30 mouse cellular contexts compared by ENCODE assay signal in genomic region chr2:27095178-27095577, GRCm38 (mm10). TPM values are rescaled to one million over a fixed set of nuclear protein-coding genes. Genes with fewer than 3 reads are reported as not detected.
DNase-seq lines count a peak whose midpoint lies in the region; ATAC-seq and TF ChIP-seq lines count a peak whose summit lies in the region.
"Had no signal": no experiment of that assay in that cellular context is flagged by ENCODE, and none has a peak within 500 bp of the region (broad histone marks: within the 10 kb centered on the region; RNA-seq: fewer than 3 reads in every experiment).

No protein-coding gene starts in this region.

- no peak for ATAC-seq in heart, embryonic 13.5 days (ENCODE audit: extremely low read depth, insufficient number of reproducible peaks, low FRiP score, low TSS enrichment)
- no peak for ATAC-seq in lung, embryonic 14.5 days (ENCODE audit: insufficient read depth)
- no peak for ATAC-seq in neural tube, embryonic 15.5 days (ENCODE audit: low FRiP score)
- ATAC-seq: forebrain, embryonic 15.5 days; hindbrain, postnatal 0 days; inflammation-experienced regulatory T-cells, adult 6 months; intestine, embryonic 16.5 days; Patski had no signal

- TF ChIP-seq POLR2A in lung, adult 2 months (IDR thresholded peaks at IDR 0.05; ENCODE audit: borderline replicate concordance, extremely low read depth, low read depth, low read length): no peak
- TF ChIP-seq POLR2A in olfactory bulb, adult 2 months (IDR thresholded peaks at IDR 0.05; ENCODE audit: insufficient read depth, low read depth, low read length): no peak

- WGBS in heart, embryonic 10.5 days: 87% methylated on average over 7 of the region's 7 CpGs
- WGBS in heart, embryonic 13.5 days: 84% methylated on average over 7 of the region's 7 CpGs
- 87% methylated on average over 7 of the region's 7 CpGs for WGBS in lung, embryonic 14.5 days
- 93% methylated on average over 7 of the region's 7 CpGs for WGBS in lung, adult 2 months
- 89% methylated on average over 7 of the region's 7 CpGs for WGBS in olfactory bulb, adult 2 months
- WGBS in neural tube, embryonic 15.5 days: 96% methylated on average over 7 of the region's 7 CpGs

- peaks cover 6% of the 10 kb centered on the region; the same call in 1 of the 2 replicates for H3K27me3 ChIP-seq in heart, embryonic 10.5 days (ENCODE audit: insufficient read depth, poor library complexity, severe bottlenecking)
- H3K27me3 ChIP-seq in heart, embryonic 13.5 days (replicated peaks): 0 out of 2 replicates have a peak, but pooled peaks cover 5% of the 10 kb centered on the region
- H3K27me3 ChIP-seq in lung, embryonic 14.5 days (ENCODE audit: insufficient read depth, low read length): no peaks in the 10 kb centered on the region
- no peaks in the 10 kb centered on the region for H3K27me3 ChIP-seq in neural tube, embryonic 15.5 days (replicated peaks)
- H3K27me3 ChIP-seq: embryonic facial prominence, embryonic 13.5 days; forebrain, embryonic 12.5 days; forebrain, embryonic 15.5 days had no signal

- no peaks in the 10 kb centered on the region for H3K9me3 ChIP-seq in heart, embryonic 10.5 days
- no peaks in the 10 kb centered on the region for H3K9me3 ChIP-seq in heart, embryonic 13.5 days
- no peaks in the 10 kb centered on the region for H3K9me3 ChIP-seq in lung, embryonic 14.5 days (ENCODE audit: low read depth, low read length)
- no peaks in the 10 kb centered on the region for H3K9me3 ChIP-seq in neural tube, embryonic 15.5 days (replicated peaks)
- H3K9me3 ChIP-seq: embryonic facial prominence, embryonic 10.5 days; embryonic facial prominence, embryonic 13.5 days; forebrain, embryonic 12.5 days; forebrain, embryonic 15.5 days; G1E had no signal

- peaks cover 45% of the 10 kb centered on the region for H3K4me1 ChIP-seq in heart, embryonic 10.5 days
- peaks cover 39% of the 10 kb centered on the region for H3K4me1 ChIP-seq in heart, embryonic 13.5 days
- H3K4me1 ChIP-seq in lung, embryonic 14.5 days (ENCODE audit: insufficient read depth): peaks cover 30% of the 10 kb centered on the region
- peaks cover 19% of the 10 kb centered on the region for H3K4me1 ChIP-seq in lung, adult 2 months (ENCODE audit: control insufficient read depth, insufficient read depth, low read length)
- peaks cover 39% of the 10 kb centered on the region for H3K4me1 ChIP-seq in olfactory bulb, adult 2 months (ENCODE audit: control insufficient read depth, insufficient read depth, low read length)
- peaks cover 23% of the 10 kb centered on the region for H3K4me1 ChIP-seq in neural tube, embryonic 15.5 days

- peak overlapping the region; percentile 86 for H3K27ac ChIP-seq in heart, embryonic 10.5 days
- H3K27ac ChIP-seq in heart, embryonic 13.5 days (replicated peaks): peak overlapping the region; percentile 69; the same call in 1 of the 2 replicates
- H3K27ac ChIP-seq in lung, embryonic 14.5 days (ENCODE audit: low read depth): 0 out of 2 replicates have a peak overlapping the region, but pooled peaks have one; percentile 71
- peak overlapping the region; percentile 98; the same call in 1 of the 2 replicates for H3K27ac ChIP-seq in olfactory bulb, adult 2 months (ENCODE audit: insufficient read depth, low read depth, low read length)
- H3K27ac ChIP-seq in neural tube, embryonic 15.5 days (replicated peaks): no peak overlapping the region
- H3K27ac ChIP-seq: embryonic facial prominence, embryonic 10.5 days; embryonic facial prominence, embryonic 13.5 days; forebrain, embryonic 12.5 days; forebrain, embryonic 15.5 days; hindbrain, embryonic 14.5 days; hindbrain, postnatal 0 days had no signal

- no peak overlapping the region for H3K9ac ChIP-seq in heart, embryonic 13.5 days
- H3K9ac ChIP-seq in lung, embryonic 14.5 days: no peak overlapping the region
- no peak overlapping the region for H3K9ac ChIP-seq in neural tube, embryonic 15.5 days (replicated peaks)
- H3K9ac ChIP-seq: embryonic facial prominence, embryonic 13.5 days; forebrain, embryonic 12.5 days; forebrain, embryonic 15.5 days; hindbrain, embryonic 14.5 days had no signal

- no peak overlapping the region for H3K4me3 ChIP-seq in heart, embryonic 10.5 days
- no peak overlapping the region for H3K4me3 ChIP-seq in heart, embryonic 13.5 days
- H3K4me3 ChIP-seq in lung, embryonic 14.5 days (ENCODE audit: low read depth, low read length): no peak overlapping the region
- H3K4me3 ChIP-seq in lung, adult 2 months (replicated peaks; ENCODE audit: extremely low read depth, low read depth, low read length): no peak overlapping the region
- no peak overlapping the region for H3K4me3 ChIP-seq in olfactory bulb, adult 2 months (ENCODE audit: insufficient read depth, low read depth, low read length)
- H3K4me3 ChIP-seq in neural tube, embryonic 15.5 days (replicated peaks): no peak overlapping the region
- H3K4me3 ChIP-seq: embryonic facial prominence, embryonic 10.5 days; embryonic facial prominence, embryonic 13.5 days; erythroblast, embryonic 14.5 days; forebrain, embryonic 12.5 days; forebrain, embryonic 15.5 days had no signal

- intact Hi-C loops in heart, postnatal 10 days (cut with DNase I): no loop called here

- no peak for DNase-seq in heart, embryonic 10.5 days (ENCODE audit: low spot score)
- DNase-seq in heart, postnatal 10 days: no peak
- no peak for DNase-seq in heart, adult 11 months
- DNase-seq in lung, embryonic 14.5 days: no peak
- no peak for DNase-seq in lung, adult 2 months
- DNase-seq: adrenal gland, adult 8-10 months; adrenal gland, postnatal 25 days; cerebellum, adult 11-12 months; cerebellum, adult 8-10 months; cerebellum, postnatal 10 days; cerebellum, postnatal 36 days; embryo, embryonic 11 days; gastrocnemius, postnatal 25 days; heart, postnatal 36 days had no signal

- H3K4me2 ChIP-seq in heart, embryonic 13.5 days: no peak overlapping the region
- no peak overlapping the region for H3K4me2 ChIP-seq in lung, embryonic 14.5 days
- no peak overlapping the region for H3K4me2 ChIP-seq in neural tube, embryonic 15.5 days
- H3K4me2 ChIP-seq: embryonic facial prominence, embryonic 13.5 days; forebrain, embryonic 12.5 days; forebrain, embryonic 15.5 days; hindbrain, embryonic 14.5 days had no signal

- no peak for TF ChIP-seq CTCF in lung, embryonic 14.5 days (IDR thresholded peaks at IDR 0.05; ENCODE audit: low read depth)
- no peak for TF ChIP-seq CTCF in lung, adult 2 months (IDR thresholded peaks at IDR 0.05; ENCODE audit: insufficient read depth, low read length)
- no peak for TF ChIP-seq CTCF in olfactory bulb, adult 2 months (IDR thresholded peaks at IDR 0.05; ENCODE audit: insufficient read depth, low read depth, low read length)

- no peaks in the 10 kb centered on the region for H3K36me3 ChIP-seq in heart, embryonic 10.5 days
- no peaks in the 10 kb centered on the region for H3K36me3 ChIP-seq in heart, embryonic 13.5 days
- H3K36me3 ChIP-seq in lung, embryonic 14.5 days (ENCODE audit: insufficient read depth): no peaks in the 10 kb centered on the region
- no peaks in the 10 kb centered on the region for H3K36me3 ChIP-seq in neural tube, embryonic 15.5 days
- H3K36me3 ChIP-seq: embryonic facial prominence, embryonic 10.5 days; embryonic facial prominence, embryonic 13.5 days; forebrain, embryonic 12.5 days; forebrain, embryonic 15.5 days; G1E had no signal

RNA-seq across cellular contexts. Expression of gene Adamtsl2, which starts 16.0 kb away (rescaled TPM):
- polyA plus RNA-seq in heart, embryonic 10.5 days (2016; fragmentation: Nextera tagmentation; extraction: Ambion mirVana): 9.7 and 13.5 TPM in 2 replicates
- 10 to 100 TPM in 1 of 2 experiments, 1 to 10 TPM in 1; 8.7 to 19.4 TPM for total RNA-seq in heart, postnatal 10 days (2021)
- 11.2 and 11.6 TPM in 2 replicates for polyA plus RNA-seq in heart, embryonic 13.5 days (2015; fragmentation: Nextera tagmentation; extraction: Ambion mirVana)
- polyA plus RNA-seq in lung, embryonic 14.5 days (2014; fragmentation: Nextera tagmentation; extraction: Ambion mirVana): 19.2 and 21.0 TPM in 2 replicates
- 50.7 and 73.0 TPM in 2 replicates for polyA plus RNA-seq in lung, adult 2 months (2012; rRNA removed)
- polyA plus RNA-seq in olfactory bulb, adult 2 months (2012; ENCODE audit: insufficient read depth, insufficient read length, low replicate concordance, missing spikeins): not detected in 2 replicates
- 7.2 and 7.7 TPM in 2 replicates for polyA plus RNA-seq in neural tube, embryonic 15.5 days (2015; fragmentation: Nextera tagmentation; extraction: Ambion mirVana)
- polyA plus RNA-seq: erythroblast, embryonic 14.5 days; G1E; inflammation-experienced regulatory T-cells, adult 6 months had no signal

RNA-seq across cellular contexts. Expression of gene Mymk, which starts 23.2 kb away (rescaled TPM):
- 0.09 TPM in 1 of 2 replicates, not detected in the other for polyA plus RNA-seq in heart, embryonic 10.5 days (2016; fragmentation: Nextera tagmentation; extraction: Ambion mirVana)
- total RNA-seq in heart, postnatal 10 days (2021): under 1 TPM in 1 of 2 experiments, not detected in 1; 0.22 TPM
- 0.41 and 1.2 TPM in 2 replicates for polyA plus RNA-seq in heart, embryonic 13.5 days (2015; fragmentation: Nextera tagmentation; extraction: Ambion mirVana)
- 0.17 and 0.18 TPM in 2 replicates for polyA plus RNA-seq in lung, embryonic 14.5 days (2014; fragmentation: Nextera tagmentation; extraction: Ambion mirVana)
- polyA plus RNA-seq in lung, adult 2 months (2012; rRNA removed): 0.19 and 0.32 TPM in 2 replicates
- not detected in 2 replicates for polyA plus RNA-seq in olfactory bulb, adult 2 months (2012; ENCODE audit: insufficient read depth, insufficient read length, low replicate concordance, missing spikeins)
- 2.5 and 3.4 TPM in 2 replicates for polyA plus RNA-seq in neural tube, embryonic 15.5 days (2015; fragmentation: Nextera tagmentation; extraction: Ambion mirVana)
- total RNA-seq: adrenal gland, postnatal 25 days; CH12.LX; heart, adult 8-10 months; heart, postnatal 36 days; hindbrain, postnatal 0 days had no signal
- polyA plus RNA-seq: erythroblast, embryonic 14.5 days; G1E; inflammation-experienced regulatory T-cells, adult 6 months had no signal

RNA-seq across cellular contexts. Expression of gene Fam163b, which starts 47.1 kb away (rescaled TPM):
- 0.25 and 0.39 TPM in 2 replicates for polyA plus RNA-seq in heart, embryonic 10.5 days (2016; fragmentation: Nextera tagmentation; extraction: Ambion mirVana)
- under 1 TPM; 0.37 to 0.38 TPM for total RNA-seq in heart, postnatal 10 days (2021)
- polyA plus RNA-seq in heart, embryonic 13.5 days (2015; fragmentation: Nextera tagmentation; extraction: Ambion mirVana): 0.24 and 0.53 TPM in 2 replicates
- 0.61 and 0.70 TPM in 2 replicates for polyA plus RNA-seq in lung, embryonic 14.5 days (2014; fragmentation: Nextera tagmentation; extraction: Ambion mirVana)
- 0.03 and 0.04 TPM in 2 replicates for polyA plus RNA-seq in lung, adult 2 months (2012; rRNA removed)
- 155 TPM in 1 of 2 replicates, not detected in the other for polyA plus RNA-seq in olfactory bulb, adult 2 months (2012; ENCODE audit: insufficient read depth, insufficient read length, low replicate concordance, missing spikeins)
- 10.1 and 10.3 TPM in 2 replicates for polyA plus RNA-seq in neural tube, embryonic 15.5 days (2015; fragmentation: Nextera tagmentation; extraction: Ambion mirVana)
- total RNA-seq: CH12.LX; gastrocnemius, postnatal 25 days had no signal
- polyA plus RNA-seq: erythroblast, embryonic 14.5 days; G1E; inflammation-experienced regulatory T-cells, adult 6 months; Patski had no signal
